Mouse (Mus musculus): Measurements from ENCODE around the gene Pex11b. TPM values are rescaled to one million over a fixed set of nuclear protein-coding genes. Genes with fewer than 3 reads are reported as not detected.
A peak's percentile ranks its signal among the peaks of the same experiment; 100 is the strongest.
"Not testable (repeated sequence)": the region's sequence is repeated elsewhere in the genome, so short reads cannot be mapped to it uniquely, and the experiment has no call there.

Gene Pex11b
- total RNA-seq, 2 experiments from 2014 or later: 14.5 to 23.6 TPM

GRCm38 (mm10) chr3:96671519-96671918 is 36.3 kb downstream of the Pex11b start:
- ATAC-seq (replicated peaks; ENCODE audit: poor library complexity, severe bottlenecking): no peak

DNA sequence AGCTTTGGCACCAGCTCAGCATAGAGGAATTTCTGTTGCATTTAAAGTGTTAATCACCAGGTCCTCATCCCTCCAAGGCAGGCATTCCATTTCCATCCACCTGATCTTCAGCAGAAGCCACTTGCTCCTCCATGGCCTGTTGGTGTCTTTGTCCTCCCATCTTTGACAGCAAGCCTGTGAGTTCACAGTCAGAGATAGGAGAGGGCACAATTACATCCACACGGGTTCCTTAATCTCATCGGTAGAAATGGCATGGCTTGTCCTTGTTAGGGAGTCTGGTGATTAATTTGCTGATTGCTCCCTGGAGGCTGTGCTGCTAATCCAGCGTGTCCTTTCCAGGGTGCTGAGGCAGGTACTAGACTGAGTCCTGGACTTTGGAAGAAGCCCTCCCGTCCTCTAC is 38.3 kb downstream of the Pex11b start:
- no peak for ATAC-seq (replicated peaks; ENCODE audit: poor library complexity, severe bottlenecking)

DNA sequence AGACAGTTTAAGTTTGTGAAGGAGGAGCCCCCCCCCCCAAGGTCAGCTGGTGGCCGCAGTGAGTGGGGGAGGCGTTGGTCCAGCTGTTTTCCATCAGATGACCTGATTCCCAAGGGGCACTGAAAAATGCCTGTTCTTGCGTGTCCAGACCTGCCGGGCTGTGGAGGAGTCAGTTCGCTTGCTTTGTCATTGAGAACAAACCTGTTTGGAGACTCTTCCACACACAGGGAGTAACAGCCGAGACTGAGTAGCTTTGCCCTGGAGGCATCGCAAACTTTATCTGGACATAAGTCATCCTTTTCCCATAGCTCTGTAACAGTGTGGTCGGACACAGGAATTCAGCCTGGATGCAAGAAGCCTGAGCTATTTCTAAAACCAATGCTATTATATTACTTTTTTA is 39.3 kb downstream of the Pex11b start:
- no peak for ATAC-seq (replicated peaks; ENCODE audit: poor library complexity, severe bottlenecking)

- ATAC-seq (replicated peaks; ENCODE audit: poor library complexity, severe bottlenecking): peak; percentile 52
Observed at GRCm38 (mm10) chr3:96675171-96675570, 40.0 kb downstream of the Pex11b start.

- ATAC-seq (replicated peaks; ENCODE audit: poor library complexity, severe bottlenecking): no peak
Observed at GRCm38 (mm10) chr3:96675690-96676089, 40.5 kb downstream of the Pex11b start.

DNA sequence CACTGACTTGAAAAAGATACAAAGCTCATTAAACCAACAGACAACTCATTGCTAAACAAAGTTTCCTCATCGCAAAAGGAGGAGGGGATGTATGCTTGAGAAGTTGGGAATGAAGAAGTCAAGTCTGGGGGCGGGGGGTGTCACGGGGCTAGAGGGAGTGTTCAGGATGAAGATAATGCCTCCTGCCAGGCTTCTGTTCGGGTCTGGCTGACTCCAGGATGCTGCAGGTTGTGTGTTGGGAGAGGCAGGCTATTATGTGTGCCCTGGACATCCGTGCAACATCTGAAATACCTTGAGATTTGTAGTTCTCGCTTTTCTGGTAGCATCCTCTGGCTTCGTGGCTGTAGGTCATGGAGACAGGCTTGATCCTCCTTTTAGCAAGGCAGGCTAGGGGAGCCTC is 43.3 kb downstream of the Pex11b start:
- no peak for ATAC-seq (replicated peaks; ENCODE audit: poor library complexity, severe bottlenecking)

DNA sequence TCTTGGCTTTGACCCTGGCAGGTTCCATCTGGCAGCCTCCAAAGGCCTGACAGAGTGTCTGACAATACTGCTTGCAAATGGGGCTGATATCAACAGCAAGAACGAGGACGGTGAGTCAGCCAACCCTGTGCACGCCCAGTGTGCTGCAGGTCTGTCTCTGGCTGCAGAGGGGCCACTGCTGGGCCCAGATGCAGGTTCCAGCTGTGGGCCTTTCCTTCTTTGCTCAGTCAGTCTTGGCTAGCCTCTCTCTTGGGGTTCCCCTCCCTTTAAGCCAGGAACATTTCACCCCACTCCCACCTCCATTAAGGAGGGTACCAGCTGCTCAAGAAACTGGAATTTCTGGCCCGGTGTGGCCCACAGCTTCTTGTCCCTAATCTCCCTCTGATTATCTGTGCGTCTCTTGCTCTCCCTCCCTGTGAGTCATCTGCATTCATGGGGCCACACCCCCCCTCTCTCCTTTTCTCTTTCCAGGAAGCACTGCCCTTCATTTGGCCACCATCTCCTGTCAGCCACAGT is 44.0 kb downstream of the Pex11b start:
- no peak for ATAC-seq (replicated peaks; ENCODE audit: poor library complexity, severe bottlenecking)

DNA sequence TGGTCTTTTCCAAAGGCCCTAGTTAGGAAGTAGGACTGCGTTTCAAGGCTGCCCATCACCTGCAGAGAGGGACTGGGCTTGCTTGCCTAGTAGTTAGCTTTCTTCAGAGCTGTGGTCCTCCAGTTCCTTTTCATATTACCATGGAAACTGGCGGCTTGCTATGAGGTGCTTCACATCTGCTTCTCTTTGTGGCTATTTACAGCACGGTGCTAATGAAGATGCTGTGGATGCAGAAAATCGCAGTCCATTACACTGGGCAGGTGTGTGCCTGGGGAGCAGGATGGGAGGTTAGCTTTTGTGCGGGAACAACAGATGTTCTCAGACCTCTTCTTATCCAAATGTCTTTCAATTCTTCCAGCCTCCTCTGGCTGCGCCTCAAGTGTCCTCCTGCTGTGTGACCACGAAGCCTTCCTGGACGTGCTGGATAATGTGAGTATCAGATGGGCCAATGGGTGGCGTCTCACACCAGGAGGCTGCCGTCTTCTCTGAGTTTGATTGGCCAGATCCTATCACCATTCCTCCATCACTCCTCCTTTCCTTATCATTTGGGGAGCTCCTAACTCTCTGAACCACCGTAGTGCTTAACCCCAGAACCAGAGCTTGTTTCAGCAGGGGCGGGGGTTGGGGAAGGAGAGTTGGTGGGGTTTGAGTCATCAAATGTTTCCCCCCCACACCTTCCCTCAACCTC is 45.2 kb downstream of the Pex11b start:
- no peak for ATAC-seq (replicated peaks; ENCODE audit: poor library complexity, severe bottlenecking)

DNA sequence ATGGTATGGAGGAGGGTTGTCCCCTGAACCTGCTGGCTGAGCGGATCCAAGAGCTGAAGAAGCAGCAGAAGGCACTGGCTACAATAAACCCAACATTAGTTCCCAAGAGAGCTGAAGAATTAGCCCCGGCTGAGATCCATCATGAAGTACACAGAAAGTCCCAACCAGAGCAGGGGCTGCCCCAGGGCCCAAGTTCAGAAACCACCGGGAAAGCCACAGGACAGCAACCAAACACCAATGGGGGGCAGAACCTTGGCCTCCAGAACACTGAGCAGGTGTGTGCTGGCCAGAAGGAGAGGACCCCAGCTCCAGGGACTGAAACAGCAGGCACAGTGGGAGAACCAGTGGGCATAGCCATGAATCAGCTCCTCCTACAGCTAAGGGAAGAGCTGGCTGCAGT is 48.3 kb downstream of the Pex11b start:
- ATAC-seq (replicated peaks; ENCODE audit: poor library complexity, severe bottlenecking): no peak

GRCm38 (mm10) chr3:96684151-96684821 is 49.1 kb downstream of the Pex11b start:
- 0 out of 2 replicates have a peak, but pooled peaks have one; percentile 7 for ATAC-seq (replicated peaks; ENCODE audit: poor library complexity, severe bottlenecking)

DNA sequence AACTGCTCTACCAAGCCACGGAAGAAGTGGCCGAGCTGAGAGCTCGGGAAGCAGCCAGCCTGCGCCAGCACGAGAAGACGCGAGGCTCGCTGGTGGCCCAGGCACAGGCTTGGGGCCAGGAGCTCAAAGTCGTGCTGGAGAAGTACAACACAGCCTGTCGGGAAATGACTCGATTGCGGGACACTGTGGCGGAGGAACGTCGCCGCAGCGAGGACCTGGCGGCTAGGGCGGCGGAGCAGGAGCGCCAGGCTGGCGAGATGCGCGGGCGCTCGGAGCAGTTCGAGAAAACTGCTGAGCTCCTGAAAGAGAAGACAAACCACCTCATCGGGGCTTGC is 49.6 kb downstream of the Pex11b start:
- peak; percentile 11; the same call in 1 of the 2 replicates for ATAC-seq (replicated peaks; ENCODE audit: poor library complexity, severe bottlenecking)

DNA sequence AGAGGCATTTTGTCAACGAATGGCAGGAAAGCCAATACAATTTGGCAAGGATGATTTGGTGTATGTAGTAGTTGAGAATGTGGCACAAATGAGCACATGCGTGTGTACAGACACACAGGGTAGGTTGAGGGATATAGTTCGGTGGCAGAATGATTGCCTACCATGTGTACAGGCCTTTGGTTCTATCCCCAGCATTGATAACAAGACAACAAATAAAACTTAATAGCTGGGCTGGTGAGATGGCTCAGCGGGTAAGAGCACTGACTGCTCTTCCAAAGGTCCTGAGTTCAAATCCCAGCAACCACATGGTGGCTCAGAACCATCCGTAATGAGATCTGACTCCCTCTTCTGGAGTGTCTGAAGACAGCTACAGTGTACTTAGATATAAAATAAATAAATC is 50.9 kb downstream of the Pex11b start:
- ATAC-seq (replicated peaks; ENCODE audit: poor library complexity, severe bottlenecking): not testable (repeated sequence)

DNA sequence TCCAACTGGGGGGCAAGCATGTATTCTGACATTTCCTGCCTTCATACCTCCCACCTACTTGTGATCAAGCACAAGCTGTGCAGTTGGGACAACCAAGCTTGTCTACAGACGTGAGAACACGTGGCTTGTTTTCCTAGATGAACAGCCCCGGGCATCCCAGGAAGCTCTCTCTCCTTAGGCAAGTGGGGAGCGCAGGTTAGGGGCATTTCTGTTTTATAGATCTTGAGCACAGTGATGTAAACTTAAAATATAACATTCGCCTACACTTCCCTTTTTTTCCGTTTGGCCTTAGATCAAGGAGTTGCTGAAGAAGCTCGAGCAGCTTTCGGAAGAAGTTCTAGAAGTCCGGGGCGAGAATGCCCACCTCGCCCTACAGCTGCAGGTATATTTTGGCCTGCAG is 53.7 kb downstream of the Pex11b start:
- peak; percentile 17; the same call in 1 of the 2 replicates for ATAC-seq (replicated peaks; ENCODE audit: poor library complexity, severe bottlenecking)

DNA sequence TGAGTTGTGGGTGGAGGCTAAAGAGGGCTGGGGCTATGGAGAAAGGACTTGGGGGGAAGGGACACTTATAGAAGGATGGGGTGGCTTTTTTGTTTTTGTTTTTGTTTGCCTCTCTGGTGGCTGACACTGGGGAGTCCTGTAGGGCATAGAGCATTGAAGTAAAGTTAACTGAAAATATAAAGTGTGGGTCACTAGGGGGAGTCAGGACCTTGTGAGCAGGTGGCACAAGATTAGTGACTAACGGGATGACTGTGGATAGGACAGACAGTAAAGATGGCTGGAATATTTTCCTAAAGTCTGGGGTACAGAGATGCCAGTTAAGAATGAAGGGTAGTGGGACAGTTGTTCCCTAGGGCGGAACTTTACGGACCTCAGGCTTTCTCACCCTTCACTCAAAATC is 55.1 kb downstream of the Pex11b start:
- peak; percentile 57 for ATAC-seq (replicated peaks; ENCODE audit: poor library complexity, severe bottlenecking)

GRCm38 (mm10) chr3:96692506-96692905 is 57.3 kb downstream of the Pex11b start:
- no peak for ATAC-seq (replicated peaks; ENCODE audit: poor library complexity, severe bottlenecking)

DNA sequence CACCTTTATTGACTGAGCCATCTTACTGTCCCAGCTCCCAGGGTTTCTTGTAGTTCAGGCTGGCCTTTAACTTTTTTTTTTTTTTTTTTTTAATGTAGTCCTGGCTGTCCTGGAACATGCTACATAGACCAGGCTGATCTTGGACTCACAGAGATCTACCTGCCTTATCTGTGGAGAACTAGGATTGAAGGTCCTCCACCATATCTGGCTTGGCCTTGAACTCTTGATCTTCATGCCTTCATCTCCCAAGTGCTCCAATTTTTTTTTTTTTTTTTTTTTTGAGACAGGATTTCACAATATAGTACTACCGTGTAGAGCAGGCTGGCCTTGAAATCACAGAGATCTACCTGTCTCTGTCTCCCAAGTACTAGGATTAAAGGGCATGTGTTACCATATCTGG is 58.4 kb downstream of the Pex11b start:
- ATAC-seq (replicated peaks; ENCODE audit: poor library complexity, severe bottlenecking): no peak

Other genes with a start within 250 kb of the Pex11b start
- gene BC107364, start 183.1 kb upstream of the Pex11b start, total RNA-seq (2014; fragmentation: Nextera tagmentation): not detected in 2 replicates
- not detected in 2 replicates for gene BC107364, start 183.1 kb upstream of the Pex11b start, total RNA-seq (2017)
- not detected in 2 replicates for gene Hfe2, start 110.2 kb upstream of the Pex11b start, total RNA-seq (2014; fragmentation: Nextera tagmentation)
- not detected in 2 replicates for gene Hfe2, start 110.2 kb upstream of the Pex11b start, total RNA-seq (2017)
- 80.1 and 110 TPM in 2 replicates for gene Txnip, start 77.4 kb upstream of the Pex11b start, total RNA-seq (2014; fragmentation: Nextera tagmentation)
- gene Txnip, start 77.4 kb upstream of the Pex11b start, total RNA-seq (2017): 79.0 and 80.5 TPM in 2 replicates
- not detected in 2 replicates for gene Gm16253, start 58.4 kb upstream of the Pex11b start, total RNA-seq (2014; fragmentation: Nextera tagmentation)
- gene Gm16253, start 58.4 kb upstream of the Pex11b start, total RNA-seq (2017): not detected in 2 replicates
- gene Polr3gl, start 41.2 kb upstream of the Pex11b start, total RNA-seq (2014; fragmentation: Nextera tagmentation): 15.6 and 43.7 TPM in 2 replicates
- gene Polr3gl, start 41.2 kb upstream of the Pex11b start, total RNA-seq (2017): 50.5 and 57.8 TPM in 2 replicates
- gene Ankrd34a, start 38.7 kb upstream of the Pex11b start, total RNA-seq (2014; fragmentation: Nextera tagmentation): not detected in 2 replicates
- gene Ankrd34a, start 38.7 kb upstream of the Pex11b start, total RNA-seq (2017): not detected in 2 replicates
- gene Lix1l, start 34.2 kb upstream of the Pex11b start, total RNA-seq (2014; fragmentation: Nextera tagmentation): 2.2 and 2.3 TPM in 2 replicates
- 1.7 and 2.1 TPM in 2 replicates for gene Lix1l, start 34.2 kb upstream of the Pex11b start, total RNA-seq (2017)
- 112 and 120 TPM in 2 replicates for gene Rbm8a, start 5.4 kb upstream of the Pex11b start, total RNA-seq (2014; fragmentation: Nextera tagmentation)
- 64.5 and 64.7 TPM in 2 replicates for gene Rbm8a, start 5.4 kb upstream of the Pex11b start, total RNA-seq (2017)
- gene Gm42957, start 98 bp downstream of the Pex11b start, total RNA-seq (2014; fragmentation: Nextera tagmentation): 0.15 TPM in 1 of 2 replicates, not detected in the other
- not detected in 2 replicates for gene Gm42957, start 98 bp downstream of the Pex11b start, total RNA-seq (2017)
- 1.3 TPM in 1 of 2 replicates, not detected in the other for gene Itga10, start 10.2 kb downstream of the Pex11b start, total RNA-seq (2014; fragmentation: Nextera tagmentation)
- 0.34 TPM in 1 of 2 replicates, not detected in the other for gene Itga10, start 10.2 kb downstream of the Pex11b start, total RNA-seq (2017)
- not detected in 2 replicates for gene Ankrd35, start 34.8 kb downstream of the Pex11b start, total RNA-seq (2014; fragmentation: Nextera tagmentation)
- gene Ankrd35, start 34.8 kb downstream of the Pex11b start, total RNA-seq (2017): not detected in 2 replicates
- 8.1 and 14.4 TPM in 2 replicates for gene Pias3, start 61.0 kb downstream of the Pex11b start, total RNA-seq (2014; fragmentation: Nextera tagmentation)
- gene Pias3, start 61.0 kb downstream of the Pex11b start, total RNA-seq (2017): 3.3 and 8.2 TPM in 2 replicates
- gene Nudt17, start 73.2 kb downstream of the Pex11b start, total RNA-seq (2014; fragmentation: Nextera tagmentation): not detected in 2 replicates
- gene Nudt17, start 73.2 kb downstream of the Pex11b start, total RNA-seq (2017): 0.31 TPM in 1 of 2 replicates, not detected in the other
- 30.8 and 38.8 TPM in 2 replicates for gene Polr3c, start 92.3 kb downstream of the Pex11b start, total RNA-seq (2014; fragmentation: Nextera tagmentation)
- 22.4 and 22.5 TPM in 2 replicates for gene Polr3c, start 92.3 kb downstream of the Pex11b start, total RNA-seq (2017)
- gene Rnf115, start 92.3 kb downstream of the Pex11b start, total RNA-seq (2014; fragmentation: Nextera tagmentation): 41.1 and 65.6 TPM in 2 replicates
- gene Rnf115, start 92.3 kb downstream of the Pex11b start, total RNA-seq (2017): 55.3 and 71.5 TPM in 2 replicates
- gene Pdzk1, start 193.9 kb downstream of the Pex11b start, total RNA-seq (2014; fragmentation: Nextera tagmentation): not detected in 2 replicates
- gene Pdzk1, start 193.9 kb downstream of the Pex11b start, total RNA-seq (2017): not detected in 2 replicates
- not detected in 2 replicates for gene Cd160, start 194.0 kb downstream of the Pex11b start, total RNA-seq (2014; fragmentation: Nextera tagmentation)
- 0.62 and 1.9 TPM in 2 replicates for gene Cd160, start 194.0 kb downstream of the Pex11b start, total RNA-seq (2017)